Mouse (Mus musculus): ENCODE data around the gene Gramd1c.

DNA sequence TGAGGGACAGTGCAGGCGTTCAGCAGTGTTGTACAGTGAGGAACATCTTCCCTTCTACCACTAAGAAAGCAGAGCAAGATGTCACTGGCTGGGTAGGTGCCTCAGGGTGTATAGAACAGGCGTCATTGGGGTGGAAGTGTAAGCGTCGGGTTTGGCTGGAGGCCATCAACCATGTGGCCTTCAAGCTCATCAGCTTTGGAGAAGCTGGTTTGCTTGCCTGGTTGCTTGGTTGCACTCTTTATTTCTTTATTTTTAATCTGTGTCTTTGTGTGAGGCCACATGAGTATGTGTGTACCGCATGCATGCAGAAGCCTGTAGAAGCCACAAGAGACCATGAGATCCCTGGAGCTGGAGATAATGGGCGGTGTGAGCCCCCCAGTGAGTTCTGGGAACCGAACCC lies 130.8 kb downstream of the Gramd1c start:
- TF ChIP-seq CTCF (IDR thresholded peaks at IDR 0.05; ENCODE audit: borderline replicate concordance, extremely low read depth, insufficient read depth, insufficient read length) (no peak), POLR2A (IDR thresholded peaks at IDR 0.05; ENCODE audit: borderline replicate concordance, extremely low read depth, insufficient read depth, insufficient read length, poor library complexity, severe bottlenecking) (no peak)

Data from brain, embryonic 14.5 days (tissue).